ENCODE assay signal across 24 mouse cellular contexts in the genomic region with DNA sequence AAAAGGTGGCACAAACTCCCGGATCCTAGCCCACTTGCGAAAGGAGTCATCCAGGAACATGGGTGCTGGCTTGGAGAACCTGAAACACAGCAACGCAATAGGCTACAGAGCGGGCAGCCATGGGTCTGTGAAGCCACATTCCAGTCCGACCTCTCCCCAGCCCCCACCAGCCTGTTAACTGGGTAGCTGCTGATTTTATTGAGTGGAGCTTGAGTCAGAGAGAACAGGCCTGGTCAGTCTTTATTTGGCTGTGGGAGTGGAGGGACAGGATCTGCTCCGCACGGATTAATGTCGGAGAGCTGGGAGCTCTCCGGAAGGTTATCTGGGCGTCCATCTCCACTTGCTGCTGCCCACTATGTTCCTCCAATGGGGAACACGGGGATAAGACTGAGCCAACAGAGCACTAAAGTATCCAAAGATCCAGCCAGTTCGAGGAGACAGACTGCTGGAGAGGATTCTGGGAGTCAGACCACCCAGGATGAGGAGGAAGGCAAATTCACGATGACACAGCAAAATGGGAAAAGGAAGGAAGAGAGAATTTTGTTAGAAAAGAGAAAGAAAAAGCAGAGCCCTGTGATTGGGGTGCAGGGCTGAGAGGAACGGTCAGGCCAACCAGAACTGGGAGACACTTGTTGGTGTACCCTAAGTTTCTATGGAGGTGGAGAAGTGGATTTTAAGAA. TPM values are rescaled to one million over a fixed set of nuclear protein-coding genes. Genes with fewer than 3 reads are reported as not detected.
DNase-seq lines count a peak whose midpoint lies in the region; ATAC-seq and TF ChIP-seq lines count a peak whose summit lies in the region.
"Had no signal": no experiment of that assay in that cellular context is flagged by ENCODE, and none has a peak within 500 bp of the region (broad histone marks: within the 10 kb centered on the region; RNA-seq: fewer than 3 reads in every experiment).

No protein-coding gene starts in this region.

- no peak for DNase-seq in heart, embryonic 10.5 days (ENCODE audit: low spot score)
- no peak for DNase-seq in heart, postnatal 4 days
- DNase-seq in lung, embryonic 14.5 days: peak; percentile 34
- DNase-seq in lung, postnatal 10 days: no peak
- DNase-seq in R1 (ENCODE audit: low read depth, low spot score): peak; percentile 77
- DNase-seq in mesoderm, embryonic 11.5 days (ENCODE audit: low read depth, low spot score): peak; percentile 18
- DNase-seq in adrenal gland, adult 18-20 months (ENCODE audit: low spot score in 2 of 2): no peak
- DNase-seq: adrenal gland, postnatal 25 days; cerebellum, adult 18-20 months; cerebellum, postnatal 36 days; heart, adult 11 months; midbrain, embryonic 14.5 days; retina, postnatal 1 day; thymus, postnatal 25 days had no signal

- H3K4me3 ChIP-seq in heart, embryonic 10.5 days: no peak overlapping the region
- H3K4me3 ChIP-seq in lung, embryonic 14.5 days (ENCODE audit: low read depth, low read length): no peak overlapping the region
- no peak overlapping the region for H3K4me3 ChIP-seq in heart, embryonic 12.5 days
- H3K4me3 ChIP-seq: erythroblast, embryonic 14.5 days; intestine, embryonic 15.5 days; left cerebral cortex, adult 2 months; limb, embryonic 15.5 days; myocyte had no signal

- H3K36me3 ChIP-seq in heart, embryonic 10.5 days: 0 out of 2 replicates have a peak, but pooled peaks cover 16% of the 10 kb centered on the region
- no peaks in the 10 kb centered on the region for H3K36me3 ChIP-seq in lung, embryonic 14.5 days (ENCODE audit: insufficient read depth)
- H3K36me3 ChIP-seq in heart, embryonic 12.5 days: peaks cover 9% of the 10 kb centered on the region; the same call in 1 of the 2 replicates

- H3K27ac ChIP-seq in heart, embryonic 10.5 days: peak overlapping the region; percentile 49
- H3K27ac ChIP-seq in lung, embryonic 14.5 days (ENCODE audit: low read depth): no peak overlapping the region
- no peak overlapping the region for H3K27ac ChIP-seq in heart, embryonic 12.5 days (ENCODE audit: poor library complexity, severe bottlenecking)
- H3K27ac ChIP-seq: hindbrain, embryonic 14.5 days; intestine, embryonic 15.5 days; left cerebral cortex, adult 2 months; limb, embryonic 15.5 days had no signal

- peaks cover 30% of the 10 kb centered on the region for H3K4me1 ChIP-seq in heart, embryonic 10.5 days
- 0 out of 2 replicates have a peak, but pooled peaks cover 3% of the 10 kb centered on the region for H3K4me1 ChIP-seq in lung, embryonic 14.5 days (ENCODE audit: insufficient read depth)
- H3K4me1 ChIP-seq in heart, embryonic 12.5 days (replicated peaks): peaks cover 18% of the 10 kb centered on the region

- TF ChIP-seq CTCF in lung, embryonic 14.5 days (IDR thresholded peaks at IDR 0.05; ENCODE audit: low read depth): no peak

- no peaks in the 10 kb centered on the region for H3K9me3 ChIP-seq in heart, embryonic 10.5 days
- H3K9me3 ChIP-seq in lung, embryonic 14.5 days (ENCODE audit: low read depth, low read length): no peaks in the 10 kb centered on the region
- no peaks in the 10 kb centered on the region for H3K9me3 ChIP-seq in heart, embryonic 12.5 days (replicated peaks)
- H3K9me3 ChIP-seq: intestine, embryonic 15.5 days; limb, embryonic 15.5 days had no signal

- H3K27me3 ChIP-seq in heart, embryonic 10.5 days (ENCODE audit: insufficient read depth, poor library complexity, severe bottlenecking): no peaks in the 10 kb centered on the region
- no peaks in the 10 kb centered on the region for H3K27me3 ChIP-seq in lung, embryonic 14.5 days (ENCODE audit: insufficient read depth, low read length)
- no peaks in the 10 kb centered on the region for H3K27me3 ChIP-seq in heart, embryonic 12.5 days (replicated peaks)
- H3K27me3 ChIP-seq: intestine, embryonic 15.5 days; limb, embryonic 15.5 days had no signal

- 55% methylated on average over 14 of the region's 14 CpGs for WGBS in heart, embryonic 10.5 days
- WGBS in lung, embryonic 14.5 days: 50% methylated on average over 14 of the region's 14 CpGs
- WGBS in heart, embryonic 12.5 days: 53% methylated on average over 14 of the region's 14 CpGs

- no peak overlapping the region for H3K9ac ChIP-seq in lung, embryonic 14.5 days
- no peak overlapping the region for H3K9ac ChIP-seq in heart, embryonic 12.5 days
- H3K9ac ChIP-seq: hindbrain, embryonic 14.5 days; intestine, embryonic 15.5 days; limb, embryonic 15.5 days had no signal

- no peak overlapping the region for H3K4me2 ChIP-seq in lung, embryonic 14.5 days
- H3K4me2 ChIP-seq in heart, embryonic 12.5 days: no peak overlapping the region
- H3K4me2 ChIP-seq: hindbrain, embryonic 14.5 days; intestine, embryonic 15.5 days; limb, embryonic 15.5 days had no signal

- no peak for ATAC-seq in lung, embryonic 14.5 days (ENCODE audit: insufficient read depth)
- no peak for ATAC-seq in heart, embryonic 12.5 days (ENCODE audit: insufficient number of reproducible peaks, low FRiP score)
- ATAC-seq: activated CD4-positive, CD25-positive, alpha-beta regulatory T cell, adult 4 months; CD4-positive, CD25-positive, alpha-beta regulatory T cell, adult 4 months; forebrain, embryonic 16.5 days; intestine, embryonic 15.5 days had no signal

RNA-seq across cellular contexts. Expression of a gene that starts 34.9 kb away (rescaled TPM):
- polyA plus RNA-seq in heart, embryonic 10.5 days (2016; fragmentation: Nextera tagmentation; extraction: Ambion mirVana): 0.85 and 1.3 TPM in 2 replicates
- under 1 TPM; 0.67 to 0.72 TPM for total RNA-seq in heart, postnatal 4 days (2021)
- polyA plus RNA-seq in lung, embryonic 14.5 days (2014; fragmentation: Nextera tagmentation; extraction: Ambion mirVana): 2.5 and 3.3 TPM in 2 replicates
- polyA plus RNA-seq in heart, embryonic 12.5 days (2016; fragmentation: Nextera tagmentation; extraction: Ambion mirVana): 0.54 and 0.70 TPM in 2 replicates
- under 1 TPM in 1 of 2 experiments, not detected in 1; 0.38 TPM for total RNA-seq in adrenal gland, adult 18-20 months (2021)
- polyA plus RNA-seq: activated CD4-positive, CD25-positive, alpha-beta regulatory T cell, adult 4 months; CD4-positive, CD25-positive, alpha-beta regulatory T cell, adult 4 months had no signal

RNA-seq across cellular contexts. Expression of a gene that starts 49.7 kb away (rescaled TPM):
- polyA plus RNA-seq in heart, embryonic 10.5 days (2016; fragmentation: Nextera tagmentation; extraction: Ambion mirVana): 45.9 and 57.1 TPM in 2 replicates
- 10 to 100 TPM; 49.6 TPM for total RNA-seq in heart, postnatal 4 days (2021)
- polyA plus RNA-seq in lung, embryonic 14.5 days (2014; fragmentation: Nextera tagmentation; extraction: Ambion mirVana): 39.2 and 44.2 TPM in 2 replicates
- polyA plus RNA-seq in heart, embryonic 12.5 days (2016; fragmentation: Nextera tagmentation; extraction: Ambion mirVana): 43.0 and 44.7 TPM in 2 replicates
- 10 to 100 TPM; 51.6 to 56.3 TPM for total RNA-seq in adrenal gland, adult 18-20 months (2021)

Comparison
In these comparisons a context has a peak if more than half of its experiments do, and no peak if none do; other contexts are left out.
1. DNase-seq: peak in lung, embryonic 14.5 days (single experiment), R1 (single experiment) and mesoderm, embryonic 11.5 days (single experiment); none in heart, embryonic 10.5 days (single experiment), heart, postnatal 4 days (single experiment), lung, postnatal 10 days (single experiment) and adrenal gland, adult 18-20 months (0 of 2).